Mouse (Mus musculus): Measurements from ENCODE around the gene Anapc15. TPM values are rescaled to one million over a fixed set of nuclear protein-coding genes. Genes with fewer than 3 reads are reported as not detected.
"Not testable (repeated sequence)": the region's sequence is repeated elsewhere in the genome, so short reads cannot be mapped to it uniquely, and the experiment has no call there.

Gene Anapc15
- polyA plus RNA-seq, 1 experiment = 47.3 TPM

GRCm38 (mm10) chr7:101902846-101903245, 39.3 kb downstream of the Anapc15 start:
- H3K4me1 ChIP-seq (ENCODE audit: control insufficient read depth, insufficient read depth, low read length) = peaks cover 4% of the 10 kb centered on the region; the same call in 1 of the 2 replicates
- H3K27me3 ChIP-seq (ENCODE audit: control insufficient read depth, insufficient read depth, low read length) = no peaks in the 10 kb centered on the region
- DNase-seq = no peak
- H3K27ac ChIP-seq (ENCODE audit: insufficient read depth, low read length) = no peak overlapping the region
- H3K4me3 ChIP-seq (replicated peaks; ENCODE audit: insufficient read depth, low read depth, low read length) = no peak overlapping the region
- no peak for TF ChIP-seq CTCF (IDR thresholded peaks at IDR 0.05; ENCODE audit: borderline replicate concordance, insufficient read depth, low read depth, low read length)

GRCm38 (mm10) chr7:101905561-101906286, 42.2 kb downstream of the Anapc15 start, which contains the start of gene Lamtor1:
Gene Lamtor1, plus strand, starts transcription at chr7:101905904.
- no peak for TF ChIP-seq CTCF (IDR thresholded peaks at IDR 0.05; ENCODE audit: borderline replicate concordance, insufficient read depth, low read depth, low read length)
- TF ChIP-seq POLR2A (IDR thresholded peaks at IDR 0.05; ENCODE audit: borderline replicate concordance, insufficient read depth, low read length) = peak; percentile 91
- H3K27ac ChIP-seq (ENCODE audit: insufficient read depth, low read length) = peak within 1 kb of the TSS; percentile 97
- no peaks in the 10 kb centered on the region for H3K27me3 ChIP-seq (ENCODE audit: control insufficient read depth, insufficient read depth, low read length)
- peak within 1 kb of the TSS; percentile 94 for H3K4me3 ChIP-seq (replicated peaks; ENCODE audit: insufficient read depth, low read depth, low read length)
- WGBS = under 1% methylated on average over 61 of the region's 61 CpGs
- DNase-seq = peak; percentile 100
- peaks cover 15% of the 10 kb centered on the region for H3K4me1 ChIP-seq (ENCODE audit: control insufficient read depth, insufficient read depth, low read length)

GRCm38 (mm10) chr7:101906287-101906681, 42.8 kb downstream of the Anapc15 start, which contains the start of gene Tomt:
Gene Tomt, minus strand, starts transcription at chr7:101906359.
- no peak for DNase-seq
- peak within 1 kb of the TSS; percentile 97 for H3K27ac ChIP-seq (ENCODE audit: insufficient read depth, low read length)
- peaks cover 15% of the 10 kb centered on the region for H3K4me1 ChIP-seq (ENCODE audit: control insufficient read depth, insufficient read depth, low read length)
- no peaks in the 10 kb centered on the region for H3K27me3 ChIP-seq (ENCODE audit: control insufficient read depth, insufficient read depth, low read length)
- H3K4me3 ChIP-seq (replicated peaks; ENCODE audit: insufficient read depth, low read depth, low read length) = peak within 1 kb of the TSS; percentile 94
- 12% methylated on average over 11 of the region's 11 CpGs for WGBS
- TF ChIP-seq POLR2A (IDR thresholded peaks at IDR 0.05; ENCODE audit: borderline replicate concordance, insufficient read depth, low read length) (no peak), CTCF (IDR thresholded peaks at IDR 0.05; ENCODE audit: borderline replicate concordance, insufficient read depth, low read depth, low read length) (no peak)

DNA sequence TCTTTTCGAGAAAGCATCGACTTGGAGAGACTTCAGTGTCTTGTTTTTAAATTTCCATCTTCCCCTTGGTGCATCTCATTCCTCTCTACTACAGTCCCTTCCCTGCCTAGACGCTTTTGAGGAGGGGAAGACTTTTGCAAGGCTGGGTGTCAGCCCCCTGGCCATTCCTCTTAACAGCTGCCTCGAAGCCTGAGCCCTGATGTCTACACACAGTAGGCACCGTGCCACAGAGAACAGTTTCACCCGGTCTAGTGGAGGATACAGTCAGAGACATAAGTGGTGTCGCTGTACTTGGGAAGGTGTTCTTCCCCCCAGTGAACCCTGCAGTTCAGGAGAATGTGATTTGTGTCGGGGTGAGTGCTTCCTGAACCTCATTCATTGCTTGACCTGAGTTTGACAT, 43.2 kb downstream of the Anapc15 start:
- peak in 1 of 2 experiments; percentile 32 for DNase-seq
- peak overlapping the region; percentile 79 for H3K4me3 ChIP-seq (replicated peaks; ENCODE audit: insufficient read depth, low read depth, low read length)
- no peak overlapping the region for H3K27ac ChIP-seq (ENCODE audit: insufficient read depth, low read length)
- no peaks in the 10 kb centered on the region for H3K27me3 ChIP-seq (ENCODE audit: control insufficient read depth, insufficient read depth, low read length)
- TF ChIP-seq CTCF (IDR thresholded peaks at IDR 0.05; ENCODE audit: borderline replicate concordance, insufficient read depth, low read depth, low read length) (no peak), POLR2A (IDR thresholded peaks at IDR 0.05; ENCODE audit: borderline replicate concordance, insufficient read depth, low read length) (no peak)
- 60% methylated on average over 8 of the region's 8 CpGs for WGBS
- peaks cover 15% of the 10 kb centered on the region for H3K4me1 ChIP-seq (ENCODE audit: control insufficient read depth, insufficient read depth, low read length)

DNA sequence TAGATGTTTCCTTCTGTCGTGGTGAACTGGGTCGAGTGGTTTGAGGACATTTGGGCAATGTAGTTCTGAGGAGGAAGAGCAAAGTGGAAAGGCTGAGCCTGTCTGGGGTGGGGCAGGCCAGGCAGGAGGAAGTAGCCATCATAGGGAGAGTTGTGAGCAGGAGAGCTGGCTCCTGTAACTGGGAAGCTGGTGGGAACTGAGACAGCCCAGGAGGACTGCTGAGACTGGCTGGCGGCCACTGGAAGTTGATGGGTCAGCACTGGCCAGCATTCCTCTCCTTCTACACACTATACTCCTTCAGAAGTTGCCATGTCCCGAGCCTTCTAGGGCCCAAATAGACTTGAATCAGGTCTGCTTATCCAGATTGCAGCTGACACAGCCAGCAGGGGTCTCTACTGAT, 44.9 kb downstream of the Anapc15 start:
- 42% methylated on average over 4 of the region's 4 CpGs for WGBS
- H3K4me1 ChIP-seq (ENCODE audit: control insufficient read depth, insufficient read depth, low read length) = peaks cover 15% of the 10 kb centered on the region
- no peak overlapping the region for H3K4me3 ChIP-seq (replicated peaks; ENCODE audit: insufficient read depth, low read depth, low read length)
- TF ChIP-seq POLR2A (IDR thresholded peaks at IDR 0.05; ENCODE audit: borderline replicate concordance, insufficient read depth, low read length) (no peak), CTCF (IDR thresholded peaks at IDR 0.05; ENCODE audit: borderline replicate concordance, insufficient read depth, low read depth, low read length) (no peak)
- H3K27ac ChIP-seq (ENCODE audit: insufficient read depth, low read length) = no peak overlapping the region
- no peaks in the 10 kb centered on the region for H3K27me3 ChIP-seq (ENCODE audit: control insufficient read depth, insufficient read depth, low read length)
- no peak for DNase-seq

DNA sequence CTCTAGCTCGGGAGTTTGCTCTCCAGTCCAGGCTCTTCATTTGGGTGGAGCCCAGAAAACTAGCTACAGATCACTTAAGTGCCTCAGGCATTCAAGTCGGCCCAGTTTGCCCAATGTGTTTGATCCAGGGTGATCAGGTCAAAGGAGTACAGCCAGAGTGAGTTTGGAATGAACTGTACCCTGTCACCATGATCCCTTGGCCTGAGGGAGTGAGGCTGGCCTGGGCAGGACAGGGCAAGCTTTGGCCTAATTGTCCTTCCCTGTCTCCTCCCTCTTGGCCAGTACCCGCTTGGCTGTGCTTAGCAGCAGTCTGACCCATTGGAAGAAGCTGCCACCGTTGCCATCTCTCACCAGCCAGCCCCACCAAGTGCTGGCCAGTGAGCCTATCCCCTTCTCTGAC, 46.6 kb downstream of the Anapc15 start:
- 50% methylated on average over 4 of the region's 4 CpGs for WGBS
- Histone ChIP-seq H3K4me3 (replicated peaks; ENCODE audit: insufficient read depth, low read depth, low read length) (no peak overlapping the region), H3K4me1 (ENCODE audit: control insufficient read depth, insufficient read depth, low read length) (peaks cover 15% of the 10 kb centered on the region), H3K27ac (ENCODE audit: insufficient read depth, low read length) (no peak overlapping the region), H3K27me3 (ENCODE audit: control insufficient read depth, insufficient read depth, low read length) (no peaks in the 10 kb centered on the region)
- no peak for DNase-seq
- TF ChIP-seq CTCF (IDR thresholded peaks at IDR 0.05; ENCODE audit: borderline replicate concordance, insufficient read depth, low read depth, low read length) (no peak), POLR2A (IDR thresholded peaks at IDR 0.05; ENCODE audit: borderline replicate concordance, insufficient read depth, low read length) (no peak)

GRCm38 (mm10) chr7:101911982-101912381, 48.5 kb downstream of the Anapc15 start:
- Histone ChIP-seq H3K4me3 (replicated peaks; ENCODE audit: insufficient read depth, low read depth, low read length) (no peak overlapping the region), H3K27me3 (ENCODE audit: control insufficient read depth, insufficient read depth, low read length) (no peaks in the 10 kb centered on the region), H3K27ac (ENCODE audit: insufficient read depth, low read length) (no peak overlapping the region), H3K4me1 (ENCODE audit: control insufficient read depth, insufficient read depth, low read length) (peaks cover 10% of the 10 kb centered on the region)
- 55% methylated on average over 3 of the region's 3 CpGs for WGBS
- TF ChIP-seq POLR2A (IDR thresholded peaks at IDR 0.05; ENCODE audit: borderline replicate concordance, insufficient read depth, low read length) (no peak), CTCF (IDR thresholded peaks at IDR 0.05; ENCODE audit: borderline replicate concordance, insufficient read depth, low read depth, low read length) (no peak)
- no peak for DNase-seq

DNA sequence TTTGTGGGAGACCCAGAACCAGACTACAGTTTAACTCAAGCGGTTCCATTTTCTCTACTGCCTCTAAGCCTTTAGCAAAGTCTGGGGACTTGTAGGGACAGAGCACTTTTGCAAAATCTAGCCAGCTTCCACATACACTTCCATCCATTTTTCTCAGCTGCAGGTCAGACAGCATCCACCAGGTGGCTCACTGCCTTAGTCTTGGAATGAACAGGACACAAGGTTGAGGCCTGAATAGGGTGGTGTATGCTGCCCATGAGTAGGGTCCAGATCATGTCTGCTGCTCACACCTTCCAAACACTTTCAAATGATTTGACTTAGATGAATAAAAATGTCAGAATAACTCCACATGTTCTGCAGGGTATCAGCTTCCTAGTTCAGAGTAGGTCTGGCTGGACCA, 54.6 kb downstream of the Anapc15 start:
- no peaks in the 10 kb centered on the region for H3K4me1 ChIP-seq (ENCODE audit: control insufficient read depth, insufficient read depth, low read length)
- H3K27me3 ChIP-seq (ENCODE audit: control insufficient read depth, insufficient read depth, low read length) = no peaks in the 10 kb centered on the region
- WGBS = 27% methylated on average over 1 of the region's 1 CpGs
- peak in 1 of 2 experiments; percentile 75 for DNase-seq
- peak; percentile 95 for TF ChIP-seq CTCF (IDR thresholded peaks at IDR 0.05; ENCODE audit: borderline replicate concordance, insufficient read depth, low read depth, low read length)
- TF ChIP-seq POLR2A (IDR thresholded peaks at IDR 0.05; ENCODE audit: borderline replicate concordance, insufficient read depth, low read length) = no peak
- no peak overlapping the region for H3K27ac ChIP-seq (ENCODE audit: insufficient read depth, low read length)
- no peak overlapping the region for H3K4me3 ChIP-seq (replicated peaks; ENCODE audit: insufficient read depth, low read depth, low read length)

- H3K4me3 ChIP-seq (replicated peaks; ENCODE audit: insufficient read depth, low read depth, low read length); H3K27me3 ChIP-seq (ENCODE audit: control insufficient read depth, insufficient read depth, low read length); H3K4me1 ChIP-seq (ENCODE audit: control insufficient read depth, insufficient read depth, low read length); H3K27ac ChIP-seq (ENCODE audit: insufficient read depth, low read length); DNase-seq: not testable (repeated sequence)
These were observed 62.4 kb downstream of the Anapc15 start for GRCm38 (mm10) chr7:101925892-101926291.

All from cerebellum, adult 2 months (tissue).